Mouse (Mus musculus): ENCODE measurements at regions not wholly inside any gene's neighbourhood (a gene's known extent, or its start where the extent isn't known, plus 50 kb on each side); places are given as distances from the start of the nearest gene placed in this dataset.

GRCm38 (mm10) chr10:70336741-70337140 is 91.8 kb downstream of the Slc16a9 start:
- no peak for DNase-seq

DNA sequence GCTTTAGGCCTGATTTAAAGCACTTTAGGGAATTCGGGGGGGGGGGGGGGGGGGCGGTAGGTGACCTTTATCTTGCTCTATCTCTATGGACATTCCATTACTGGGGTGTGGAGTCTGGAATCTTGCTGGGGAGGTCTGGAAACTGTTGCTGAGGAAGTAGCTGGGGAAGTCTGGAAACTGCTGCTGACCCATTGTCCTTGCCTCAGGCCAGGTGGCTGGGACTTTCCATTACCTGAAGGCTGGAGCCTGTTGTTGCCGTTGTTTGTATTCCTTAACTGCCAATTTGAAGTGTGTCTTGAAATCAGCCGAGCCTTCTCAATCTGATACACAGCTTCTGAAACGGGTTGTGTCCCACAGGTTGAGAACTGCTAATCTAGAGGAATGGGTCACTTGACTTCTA is 80.9 kb upstream of the Fam13c start:
- no peak for DNase-seq

GRCm38 (mm10) chr10:70359834-70360233 is 80.4 kb upstream of the Fam13c start:
- DNase-seq, result no peak

DNA sequence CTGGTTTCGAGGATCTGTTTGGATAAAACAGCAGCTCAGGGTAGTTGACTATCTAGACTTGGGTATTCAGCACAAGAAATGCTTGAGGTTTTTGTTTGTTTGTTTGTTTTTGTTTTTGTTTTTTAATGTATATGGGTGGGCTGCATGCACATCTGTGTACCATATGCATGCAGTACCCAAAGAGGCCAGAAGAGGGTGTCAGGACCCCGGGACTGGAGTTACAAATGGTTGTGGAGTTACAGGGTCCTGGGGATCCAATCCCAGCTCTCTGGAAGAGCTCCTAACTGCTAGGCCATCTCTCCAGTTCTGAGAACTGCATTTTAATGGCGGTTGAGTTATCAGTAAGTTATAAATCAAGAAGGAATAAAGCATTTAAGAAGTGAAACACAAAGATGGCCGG is 77.2 kb upstream of the Fam13c start:
- no peak for DNase-seq

DNA sequence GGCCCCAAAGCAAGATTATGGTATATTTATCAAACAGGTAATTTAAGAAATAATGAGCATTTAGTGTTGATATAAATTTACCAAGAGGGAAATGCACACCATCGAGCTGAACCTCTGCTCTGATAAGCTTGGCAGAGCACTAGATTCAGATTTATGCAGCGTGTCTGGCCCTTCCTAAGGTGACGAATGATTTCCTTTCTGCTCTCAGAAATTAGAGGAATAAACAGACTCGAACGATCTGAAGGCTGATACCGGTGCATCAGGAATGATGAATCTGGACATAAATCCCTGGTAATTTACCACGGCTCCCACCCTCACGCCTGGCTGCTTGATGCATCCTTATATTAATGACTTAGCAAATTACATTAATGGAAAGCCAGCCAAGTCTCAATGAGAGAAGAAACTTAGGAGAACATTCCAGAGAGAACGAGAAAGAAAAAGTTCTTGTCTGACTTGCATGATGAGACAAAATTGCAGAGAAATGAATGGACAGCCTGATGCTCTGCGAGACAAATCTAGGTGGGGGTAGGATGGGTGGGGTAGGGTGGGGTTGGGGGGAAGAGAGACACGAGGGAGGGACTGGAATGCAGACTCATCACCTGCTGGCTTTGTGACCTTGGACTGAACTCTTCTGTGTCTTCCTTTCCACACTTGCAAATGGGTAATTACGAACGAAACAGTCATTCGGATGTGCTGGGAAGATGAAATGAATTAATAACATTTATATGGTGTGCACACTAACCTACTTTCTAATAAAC is 75.9 kb upstream of the Fam13c start:
- no peak for DNase-seq

- no peak for DNase-seq
Measured at GRCm38 (mm10) chr10:70364976-70365345, 75.3 kb upstream of the Fam13c start.

GRCm38 (mm10) chr10:70365504-70365903 is 74.8 kb upstream of the Fam13c start:
- peak; percentile 64 for DNase-seq

- peak; percentile 52 for DNase-seq
Measured at GRCm38 (mm10) chr10:70367866-70368265, 72.4 kb upstream of the Fam13c start.

DNA sequence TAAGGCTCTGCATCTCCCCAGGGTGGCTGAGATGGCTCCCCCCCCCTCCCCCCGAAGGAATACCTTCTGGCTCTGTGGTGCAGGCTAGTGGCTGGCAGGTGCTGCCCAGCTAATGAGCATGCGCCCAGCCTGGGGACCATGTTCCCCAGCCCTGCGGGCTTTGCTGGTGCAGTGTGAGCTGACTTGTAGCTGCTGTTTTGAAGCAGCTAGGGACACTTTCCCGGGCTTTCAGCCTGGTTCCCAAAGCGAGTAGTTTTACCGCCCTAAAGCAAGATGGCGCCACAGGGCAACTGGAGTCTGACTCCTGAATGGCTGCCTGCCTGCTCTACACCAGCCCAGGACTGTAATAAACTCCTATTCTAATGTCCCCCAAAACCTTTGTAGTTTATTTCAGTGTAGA is 71.6 kb upstream of the Fam13c start:
- peak; percentile 92 for DNase-seq

- DNase-seq, result no peak
Measured at GRCm38 (mm10) chr10:70372411-70373136, 67.7 kb upstream of the Fam13c start.

DNA sequence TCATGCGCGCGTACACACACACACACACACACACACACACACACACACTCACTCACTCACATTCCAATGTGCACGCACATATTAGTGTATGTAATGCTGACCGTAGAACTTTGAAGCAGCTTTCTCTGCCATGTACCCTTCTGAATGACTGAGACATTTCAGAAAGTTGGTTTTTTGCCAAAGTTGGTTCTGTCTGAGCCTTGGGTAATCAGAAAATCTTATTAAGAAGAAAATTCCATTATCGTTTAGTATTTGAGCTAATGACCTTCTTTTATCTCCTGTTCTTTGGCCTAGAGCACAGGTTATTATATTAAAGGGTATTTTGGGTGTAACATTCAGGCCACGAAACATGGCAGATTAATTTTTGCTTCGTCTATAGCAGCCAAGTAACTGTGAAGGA is 67.1 kb upstream of the Fam13c start:
- DNase-seq, result no peak

DNA sequence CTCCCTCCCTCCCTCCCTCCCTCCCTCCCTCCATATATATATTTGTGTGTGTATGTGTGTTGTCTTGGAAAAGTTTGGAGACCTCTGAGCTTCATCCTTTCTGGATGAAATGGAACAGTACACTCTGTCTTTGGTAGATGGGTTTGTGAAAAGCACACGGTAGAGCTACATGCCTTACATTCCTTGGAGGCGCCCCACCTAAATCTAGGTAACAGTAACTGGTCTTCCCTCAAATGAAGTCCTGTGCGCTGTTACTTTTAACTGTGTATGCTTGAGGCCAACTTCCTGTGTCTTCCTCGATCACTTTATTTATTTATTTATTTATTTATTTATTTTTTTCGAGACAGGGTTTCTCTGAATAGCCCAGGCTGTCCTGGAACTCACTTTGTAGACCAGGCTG is 66.4 kb upstream of the Fam13c start:
- DNase-seq, result no peak

- DNase-seq, result no peak
Measured at GRCm38 (mm10) chr10:70374726-70375125, 65.6 kb upstream of the Fam13c start.

- no peak for DNase-seq
Measured at GRCm38 (mm10) chr10:70380041-70380651, 60.1 kb upstream of the Fam13c start.

- DNase-seq, result no peak
Measured at GRCm38 (mm10) chr10:70384689-70385088, 55.6 kb upstream of the Fam13c start.

DNA sequence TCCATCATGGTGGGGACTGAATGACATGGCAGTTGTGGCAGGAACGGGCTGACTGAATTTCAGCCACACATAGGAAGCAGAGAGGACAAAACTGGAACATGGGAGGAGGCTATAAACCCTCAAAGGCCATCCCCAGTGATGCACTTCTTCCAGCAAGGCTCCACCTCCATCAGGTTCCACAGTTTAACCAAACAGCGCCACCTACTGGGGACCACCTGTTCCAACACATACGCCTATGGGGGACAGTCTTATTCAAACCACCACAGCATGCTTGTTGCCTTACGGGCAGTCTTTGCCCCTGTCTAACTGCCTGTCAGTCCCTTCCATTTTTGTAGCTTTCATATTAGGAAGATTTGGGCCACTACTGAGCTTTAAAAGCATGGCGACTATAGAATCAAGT is 52.6 kb upstream of the Fam13c start:
- DNase-seq, result no peak

Data from heart, adult 11 months (tissue).